Mouse (Mus musculus) megakaryocyte progenitor cell, adult 5-6 weeks (primary cell): Measurements from ENCODE around the gene Klf17. TPM values are rescaled to one million over a fixed set of nuclear protein-coding genes. Genes with fewer than 3 reads are reported as not detected.

Experiments
- total RNA-seq, 2 experiments: library from RNA; stranded (forward) in 1 of 2; stranded (reverse) in 1 of 2; fragments of 157-497, 149-512 nt in 1 of 2; fragments of 200-1000 nt in 1 of 2; gene quantifications; 2 replicates each; pipeline versions ENCODE4 v1.2.3 to v1.2.4; 2015 to 2017

Klf17 gene
- total RNA-seq, 2 experiments from 2014 or later: not detected

Other genes starting within 250 kb of the Klf17 start
- 60.4 and 75.6 TPM in 2 replicates for gene Eri3, start 215.3 kb downstream of the Klf17 start, total RNA-seq (2015)
- 26.9 and 36.0 TPM in 2 replicates for gene Eri3, start 215.3 kb downstream of the Klf17 start, total RNA-seq (2017)
- gene Dmap1, start 83.4 kb downstream of the Klf17 start, total RNA-seq (2015): 13.8 and 19.3 TPM in 2 replicates
- gene Dmap1, start 83.4 kb downstream of the Klf17 start, total RNA-seq (2017): 23.7 and 29.1 TPM in 2 replicates
- not detected in 2 replicates for gene Gm12845, start 41.2 kb downstream of the Klf17 start, total RNA-seq (2015)
- not detected in 2 replicates for gene Gm12845, start 41.2 kb downstream of the Klf17 start, total RNA-seq (2017)
- 0.05 TPM in 1 of 2 replicates, not detected in the other for gene Slc6a9, start 68.9 kb upstream of the Klf17 start, total RNA-seq (2015)
- 0.21 and 2.6 TPM in 2 replicates for gene Slc6a9, start 68.9 kb upstream of the Klf17 start, total RNA-seq (2017)
- not detected in 2 replicates for gene Ccdc24, start 106.9 kb upstream of the Klf17 start, total RNA-seq (2015)
- not detected in 2 replicates for gene Ccdc24, start 106.9 kb upstream of the Klf17 start, total RNA-seq (2017)
- 0.54 TPM in 2 replicates for gene B4galt2, start 117.8 kb upstream of the Klf17 start, total RNA-seq (2015)
- gene B4galt2, start 117.8 kb upstream of the Klf17 start, total RNA-seq (2017): not detected in 2 replicates
- 308 and 311 TPM in 2 replicates for gene Atp6v0b, start 121.7 kb upstream of the Klf17 start, total RNA-seq (2015)
- gene Atp6v0b, start 121.7 kb upstream of the Klf17 start, total RNA-seq (2017): 105 and 150 TPM in 2 replicates
- 9.5 and 13.0 TPM in 2 replicates for gene Dph2, start 126.4 kb upstream of the Klf17 start, total RNA-seq (2015)
- gene Dph2, start 126.4 kb upstream of the Klf17 start, total RNA-seq (2017): 8.3 and 10.3 TPM in 2 replicates
- 19.1 and 19.5 TPM in 2 replicates for gene Ipo13, start 149.4 kb upstream of the Klf17 start, total RNA-seq (2015)
- gene Ipo13, start 149.4 kb upstream of the Klf17 start, total RNA-seq (2017): 6.2 and 10.6 TPM in 2 replicates
- not detected in 2 replicates for gene Artn, start 164.1 kb upstream of the Klf17 start, total RNA-seq (2015)
- gene Artn, start 164.1 kb upstream of the Klf17 start, total RNA-seq (2017): not detected in 2 replicates